Comparison of ENCODE assay signal across 7 mouse cellular contexts in genomic region chr13:17694911-17695699, GRCm38 (mm10). TPM values are rescaled to one million over a fixed set of nuclear protein-coding genes. Genes with fewer than 3 reads are reported as not detected.
DNase-seq lines count a peak whose midpoint lies in the region; ATAC-seq lines count a peak whose summit lies in the region.

TSS of gene Mplkip (plus strand) at chr13:17695192.
TSS of gene Sugct (minus strand) at chr13:17695553.

- no peaks in the 10 kb centered on the region for H3K9me3 ChIP-seq in embryonic facial prominence, embryonic 12.5 days
- H3K9me3 ChIP-seq in limb, embryonic 11.5 days (ENCODE audit: control insufficient read depth, low read length) = no peaks in the 10 kb centered on the region
- no peaks in the 10 kb centered on the region for H3K9me3 ChIP-seq in midbrain, embryonic 14.5 days (ENCODE audit: control insufficient read depth, low read length)

- peak; percentile 100 for DNase-seq in adrenal gland, postnatal 25 days
- DNase-seq in heart, adult 11 months = peak; percentile 100
- peak; percentile 100 for DNase-seq in kidney, adult 18-20 months
- DNase-seq in limb, embryonic 11.5 days (ENCODE audit: low spot score) = peak; percentile 100
- peak; percentile 100 for DNase-seq in midbrain, embryonic 14.5 days
- DNase-seq in spleen, adult 18-20 months = peak; percentile 100

- no peaks in the 10 kb centered on the region for H3K4me1 ChIP-seq in embryonic facial prominence, embryonic 12.5 days
- no peaks in the 10 kb centered on the region for H3K4me1 ChIP-seq in limb, embryonic 11.5 days (ENCODE audit: control insufficient read depth, insufficient read depth, low read length)
- peaks cover 5% of the 10 kb centered on the region for H3K4me1 ChIP-seq in midbrain, embryonic 14.5 days (ENCODE audit: control insufficient read depth, insufficient read depth, low read length)

- H3K27me3 ChIP-seq in embryonic facial prominence, embryonic 12.5 days = no peaks in the 10 kb centered on the region
- H3K27me3 ChIP-seq in limb, embryonic 11.5 days (ENCODE audit: control insufficient read depth, insufficient read depth, low read length) = no peaks in the 10 kb centered on the region
- H3K27me3 ChIP-seq in midbrain, embryonic 14.5 days (ENCODE audit: control insufficient read depth, insufficient read depth, low read length) = no peaks in the 10 kb centered on the region

- peak within 1 kb of the TSS; percentile 92 for H3K9ac ChIP-seq in embryonic facial prominence, embryonic 12.5 days
- peak within 1 kb of the TSS; percentile 91 for H3K9ac ChIP-seq in limb, embryonic 11.5 days (ENCODE audit: low read length)
- H3K9ac ChIP-seq in midbrain, embryonic 14.5 days (replicated peaks; ENCODE audit: low read length) = peak within 1 kb of the TSS; percentile 83

- peak; percentile 100 for ATAC-seq in embryonic facial prominence, embryonic 12.5 days (ENCODE audit: insufficient number of reproducible peaks, insufficient read depth, low FRiP score, low TSS enrichment)
- peak; percentile 99 for ATAC-seq in limb, embryonic 11.5 days (ENCODE audit: insufficient number of reproducible peaks, low FRiP score, low TSS enrichment, low read depth)
- ATAC-seq in midbrain, embryonic 14.5 days (ENCODE audit: low FRiP score, low TSS enrichment) = peak; percentile 99

- no peaks in the 10 kb centered on the region for H3K36me3 ChIP-seq in embryonic facial prominence, embryonic 12.5 days
- no peaks in the 10 kb centered on the region for H3K36me3 ChIP-seq in limb, embryonic 11.5 days (ENCODE audit: control insufficient read depth, insufficient read depth, low read length)
- no peaks in the 10 kb centered on the region for H3K36me3 ChIP-seq in midbrain, embryonic 14.5 days (ENCODE audit: control insufficient read depth, insufficient read depth, low read length)

- WGBS in embryonic facial prominence, embryonic 12.5 days = under 1% methylated on average over 62 of the region's 66 CpGs
- WGBS in limb, embryonic 11.5 days = under 1% methylated on average over 65 of the region's 66 CpGs
- WGBS in midbrain, embryonic 14.5 days = under 1% methylated on average over 66 of the region's 66 CpGs

- peak within 1 kb of the TSS; percentile 79 for H3K4me3 ChIP-seq in embryonic facial prominence, embryonic 12.5 days
- H3K4me3 ChIP-seq in limb, embryonic 11.5 days (ENCODE audit: low read depth, low read length) = peak within 1 kb of the TSS; percentile 83
- H3K4me3 ChIP-seq in midbrain, embryonic 14.5 days (replicated peaks; ENCODE audit: low read depth, low read length) = peak within 1 kb of the TSS; percentile 73

- H3K4me2 ChIP-seq in embryonic facial prominence, embryonic 12.5 days (replicated peaks) = peak within 1 kb of the TSS; percentile 59
- peak within 1 kb of the TSS; percentile 65 for H3K4me2 ChIP-seq in limb, embryonic 11.5 days (ENCODE audit: low read depth, severe bottlenecking)
- peak within 1 kb of the TSS; percentile 78 for H3K4me2 ChIP-seq in midbrain, embryonic 14.5 days (ENCODE audit: low read length)

- H3K27ac ChIP-seq in embryonic facial prominence, embryonic 12.5 days = peak within 1 kb of the TSS; percentile 90
- H3K27ac ChIP-seq in limb, embryonic 11.5 days (replicated peaks; ENCODE audit: low read depth, low read length) = peak within 1 kb of the TSS; percentile 87
- peak within 1 kb of the TSS; percentile 89 for H3K27ac ChIP-seq in midbrain, embryonic 14.5 days (replicated peaks; ENCODE audit: low read depth, low read length)

RNA-seq across cellular contexts. Expression of gene Mplkip, which starts in this region (rescaled TPM):
- 23.3 and 29.0 TPM in 2 replicates for total RNA-seq in adrenal gland, postnatal 25 days (2021)
- polyA plus RNA-seq in embryonic facial prominence, embryonic 12.5 days (2016; fragmentation: Nextera tagmentation; extraction: Ambion mirVana) = 55.7 and 62.0 TPM in 2 replicates
- 46.7 and 56.5 TPM in 2 replicates for polyA plus RNA-seq in limb, embryonic 11.5 days (2014; fragmentation: Nextera tagmentation; extraction: Ambion mirVana)
- polyA plus RNA-seq in midbrain, embryonic 14.5 days (2014; fragmentation: Nextera tagmentation; extraction: Ambion mirVana) = 49.3 and 51.7 TPM in 2 replicates

RNA-seq across cellular contexts. Expression of gene Sugct, which starts in this region (rescaled TPM):
- total RNA-seq in adrenal gland, postnatal 25 days (2021) = 5.6 and 7.7 TPM in 2 replicates
- polyA plus RNA-seq in embryonic facial prominence, embryonic 12.5 days (2016; fragmentation: Nextera tagmentation; extraction: Ambion mirVana) = 5.3 and 5.6 TPM in 2 replicates
- polyA plus RNA-seq in limb, embryonic 11.5 days (2014; fragmentation: Nextera tagmentation; extraction: Ambion mirVana) = 2.4 and 3.9 TPM in 2 replicates
- 1.9 and 2.1 TPM in 2 replicates for polyA plus RNA-seq in midbrain, embryonic 14.5 days (2014; fragmentation: Nextera tagmentation; extraction: Ambion mirVana)

Comparison
In these comparisons a context has a peak if more than half of its experiments do, and no peak if none do; other contexts are left out.
1. Peak in every context shown above with its lines: DNase-seq, ATAC-seq, H3K4me3 ChIP-seq and H3K27ac ChIP-seq.